Mouse (Mus musculus): ENCODE results near the gene Galnt17.

Galnt17 gene

GRCm38 (mm10) chr5:131308397-131308796, at the start of gene Galnt17:
TSS of gene Galnt17 (minus strand) at chr5:131308497.
- DNase-seq (ENCODE audit: low read depth in 2 of 2, low spot score in 2 of 2), result no peak

- DNase-seq (ENCODE audit: low read depth in 2 of 2, low spot score in 2 of 2), result no peak
Observed at GRCm38 (mm10) chr5:131334536-131334935, 26.2 kb upstream of the Galnt17 start.

- no peak for DNase-seq (ENCODE audit: low read depth in 2 of 2, low spot score in 2 of 2)
Observed at GRCm38 (mm10) chr5:131321286-131321685, 13.0 kb upstream of the Galnt17 start.

- no peak for DNase-seq (ENCODE audit: low read depth in 2 of 2, low spot score in 2 of 2)
Observed at GRCm38 (mm10) chr5:131319605-131320004, 11.3 kb upstream of the Galnt17 start.

GRCm38 (mm10) chr5:131319141-131319540, 10.8 kb upstream of the Galnt17 start:
- DNase-seq (ENCODE audit: low read depth in 2 of 2, low spot score in 2 of 2), result no peak

GRCm38 (mm10) chr5:131315016-131315415, 6.7 kb upstream of the Galnt17 start:
- no peak for DNase-seq (ENCODE audit: low read depth in 2 of 2, low spot score in 2 of 2)

GRCm38 (mm10) chr5:131307656-131308151, 593 bp downstream of the Galnt17 start:
- no peak for DNase-seq (ENCODE audit: low read depth in 2 of 2, low spot score in 2 of 2)

- DNase-seq (ENCODE audit: low read depth in 2 of 2, low spot score in 2 of 2), result no peak
Observed at GRCm38 (mm10) chr5:131306908-131307655, 1.2 kb downstream of the Galnt17 start.

- no peak for DNase-seq (ENCODE audit: low read depth in 2 of 2, low spot score in 2 of 2)
Observed at GRCm38 (mm10) chr5:131306321-131306907, 1.9 kb downstream of the Galnt17 start.

- DNase-seq (ENCODE audit: low read depth in 2 of 2, low spot score in 2 of 2), result no peak
Observed at GRCm38 (mm10) chr5:131305223-131305622, 3.1 kb downstream of the Galnt17 start.

- DNase-seq (ENCODE audit: low read depth in 2 of 2, low spot score in 2 of 2), result no peak
Observed at GRCm38 (mm10) chr5:131301526-131301925, 6.8 kb downstream of the Galnt17 start.

- DNase-seq (ENCODE audit: low read depth in 2 of 2, low spot score in 2 of 2), result no peak
Observed at GRCm38 (mm10) chr5:131293726-131294449, 14.4 kb downstream of the Galnt17 start.

GRCm38 (mm10) chr5:131287091-131287490, 21.2 kb downstream of the Galnt17 start:
- no peak for DNase-seq (ENCODE audit: low read depth in 2 of 2, low spot score in 2 of 2)

- no peak for DNase-seq (ENCODE audit: low read depth in 2 of 2, low spot score in 2 of 2)
Observed at GRCm38 (mm10) chr5:131286680-131287079, 21.6 kb downstream of the Galnt17 start.

GRCm38 (mm10) chr5:131280349-131280748, 27.9 kb downstream of the Galnt17 start:
- no peak for DNase-seq (ENCODE audit: low read depth in 2 of 2, low spot score in 2 of 2)

- no peak for DNase-seq (ENCODE audit: low read depth in 2 of 2, low spot score in 2 of 2)
Observed at GRCm38 (mm10) chr5:131279286-131279685, 29.0 kb downstream of the Galnt17 start.

GRCm38 (mm10) chr5:131277227-131277626, 31.1 kb downstream of the Galnt17 start:
- DNase-seq (ENCODE audit: low read depth in 2 of 2, low spot score in 2 of 2), result no peak

GRCm38 (mm10) chr5:131266291-131266690, 42.0 kb downstream of the Galnt17 start:
- no peak for DNase-seq (ENCODE audit: low read depth in 2 of 2, low spot score in 2 of 2)

GRCm38 (mm10) chr5:131264145-131264544, 44.2 kb downstream of the Galnt17 start:
- no peak for DNase-seq (ENCODE audit: low read depth in 2 of 2, low spot score in 2 of 2)

GRCm38 (mm10) chr5:131250701-131251636, 57.3 kb downstream of the Galnt17 start:
- no peak for DNase-seq (ENCODE audit: low read depth in 2 of 2, low spot score in 2 of 2)

- DNase-seq (ENCODE audit: low read depth in 2 of 2, low spot score in 2 of 2), result no peak
Observed at GRCm38 (mm10) chr5:131248416-131248815, 59.9 kb downstream of the Galnt17 start.
